Mouse (Mus musculus) liver (tissue): ENCODE measurements around the gene Prpf8.

Experiments
- DNase-seq: peaks from one replicate; pipeline ENCODE4 v3.0.0-alpha.2; 2020; ENCODE audit warnings: mixed read lengths

The Prpf8 gene

DNA sequence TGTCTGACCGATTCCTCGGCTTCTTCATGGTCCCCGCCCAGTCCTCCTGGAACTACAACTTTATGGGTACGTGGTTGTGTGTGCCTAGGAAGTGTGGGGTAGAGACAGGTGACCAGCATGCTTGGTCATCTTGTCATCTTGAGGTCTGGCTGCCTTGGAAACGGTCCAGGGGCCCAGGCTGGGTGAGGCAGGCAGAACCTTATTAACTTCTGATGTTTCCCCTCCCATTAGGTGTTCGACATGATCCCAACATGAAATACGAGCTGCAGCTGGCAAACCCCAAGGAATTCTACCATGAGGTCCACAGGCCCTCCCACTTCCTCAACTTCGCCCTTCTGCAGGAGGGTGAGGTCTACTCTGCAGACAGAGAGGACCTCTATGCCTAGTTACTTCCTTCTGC is 22.3 kb downstream of the Prpf8 start:
- DNase-seq: no peak

DNA sequence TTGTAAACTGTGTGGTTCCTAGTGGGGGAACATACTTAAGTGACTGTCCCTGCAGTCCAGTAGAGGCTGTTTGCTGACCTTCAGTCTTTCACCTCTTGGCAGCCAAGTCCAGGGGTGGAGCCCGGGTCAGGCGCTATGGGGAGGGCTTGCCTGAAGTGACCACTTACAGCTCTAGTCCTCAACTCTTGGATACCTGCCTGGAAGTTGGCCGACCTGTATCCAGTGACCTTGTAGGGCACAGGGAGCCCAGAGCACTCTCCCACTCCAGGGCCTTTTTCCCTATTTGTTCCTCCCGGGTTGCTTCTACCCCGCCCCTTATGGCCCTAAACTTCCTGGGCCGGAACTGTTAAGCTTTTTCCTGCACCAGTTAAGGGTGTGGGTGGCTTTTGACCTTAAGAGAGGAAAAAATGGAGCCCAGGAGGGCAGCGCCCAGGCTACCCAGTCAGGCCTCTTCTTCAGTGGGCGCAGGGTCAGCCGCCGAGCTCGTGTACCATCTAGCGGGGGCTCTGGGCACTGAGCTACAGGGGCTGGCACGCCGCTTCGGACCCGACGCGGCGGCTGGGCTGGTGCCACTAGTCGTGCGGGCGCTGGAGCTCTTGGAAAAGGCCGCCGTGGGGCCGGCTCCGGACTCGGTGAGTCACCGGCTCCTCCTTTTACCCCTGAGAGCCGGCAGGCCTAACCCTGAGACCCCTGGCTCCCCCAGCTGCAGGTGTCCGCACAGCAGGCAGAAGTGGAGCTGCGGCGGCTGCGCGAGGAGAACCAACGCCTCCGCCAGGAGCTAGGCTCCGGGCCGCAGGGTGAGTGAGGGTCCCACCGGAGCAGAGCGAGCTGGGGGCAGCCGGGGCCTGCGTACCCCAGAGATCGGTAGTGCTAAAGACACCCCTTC is 23.4 kb downstream of the Prpf8 start, which contains the start of gene Rilp:
Gene Rilp, plus strand, starts transcription at position 354 of the 886 bp plus-strand sequence.
- peak; percentile 58 for DNase-seq

DNA sequence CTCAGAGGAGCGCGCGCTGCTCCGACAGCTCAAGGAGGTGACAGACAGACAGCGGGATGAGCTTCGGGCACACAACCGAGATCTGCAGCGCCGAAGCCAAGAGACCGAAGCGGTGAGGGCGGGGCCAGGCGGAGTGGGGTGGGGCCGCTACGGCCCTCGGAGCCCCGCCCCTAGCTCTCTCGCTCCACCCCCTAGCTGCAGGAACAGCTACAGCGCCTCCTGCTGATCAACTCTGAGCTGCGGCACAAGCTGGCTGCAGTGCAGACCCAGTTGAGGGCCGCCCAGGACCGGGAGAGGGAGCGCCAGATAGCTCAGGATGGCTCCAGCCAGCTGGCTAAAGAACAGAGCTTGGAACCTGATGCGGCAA is 24.0 kb downstream of the Prpf8 start:
- peak; percentile 94 for DNase-seq

DNA sequence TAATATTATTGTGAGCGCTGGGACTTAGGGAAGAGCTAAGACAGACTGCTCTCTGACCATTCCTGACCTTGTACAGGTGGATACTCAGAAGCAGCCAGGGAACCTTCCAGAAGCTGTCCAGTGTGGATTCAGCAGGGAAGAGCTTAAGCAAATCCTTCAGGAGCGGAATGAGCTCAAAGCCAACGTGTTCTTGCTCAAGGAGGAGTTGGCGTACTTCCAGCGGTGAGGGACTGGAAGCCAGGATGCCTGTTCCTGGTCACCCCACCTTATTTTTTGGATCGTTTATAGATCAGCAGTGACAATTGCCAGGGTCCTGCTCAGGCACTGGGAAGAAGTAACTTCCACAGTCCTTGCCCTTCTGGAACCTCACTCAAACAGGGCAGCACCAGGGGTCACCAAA is 24.6 kb downstream of the Prpf8 start:
- DNase-seq: no peak

DNA sequence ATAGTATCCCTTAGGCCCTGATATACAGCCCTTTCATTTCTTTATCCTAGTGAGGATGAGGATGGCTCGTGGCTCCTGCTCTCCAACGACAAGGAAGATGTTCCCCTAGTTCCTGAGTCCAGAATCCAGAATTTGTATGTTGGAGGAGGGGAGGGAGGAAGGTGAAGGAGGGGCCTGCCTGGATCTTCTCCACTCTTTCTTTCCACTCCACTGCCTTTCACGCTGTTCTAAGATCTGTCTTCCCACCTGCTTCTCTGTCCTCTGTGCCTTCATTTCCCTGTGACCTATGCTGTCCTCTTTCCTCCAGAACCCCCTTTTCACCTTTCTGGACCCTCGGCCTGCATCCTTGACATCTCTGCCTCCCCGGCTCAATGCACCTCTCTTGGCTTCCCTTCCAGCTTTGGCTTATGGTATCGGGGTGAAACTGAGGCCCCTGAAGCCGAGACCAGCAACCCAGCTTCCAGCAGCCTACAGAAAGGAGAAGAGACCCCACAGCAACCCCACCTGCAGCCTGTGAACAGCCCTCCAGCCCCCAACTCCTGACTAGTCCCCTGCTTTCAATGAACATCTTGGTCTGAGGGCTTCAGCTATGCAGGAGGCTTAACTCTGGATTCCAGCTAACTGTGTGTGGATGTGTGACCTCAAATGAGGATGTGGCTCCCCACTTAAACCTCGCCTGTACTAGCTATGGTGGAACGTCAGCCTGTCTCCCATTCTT is 25.8 kb downstream of the Prpf8 start:
- no peak for DNase-seq

DNA sequence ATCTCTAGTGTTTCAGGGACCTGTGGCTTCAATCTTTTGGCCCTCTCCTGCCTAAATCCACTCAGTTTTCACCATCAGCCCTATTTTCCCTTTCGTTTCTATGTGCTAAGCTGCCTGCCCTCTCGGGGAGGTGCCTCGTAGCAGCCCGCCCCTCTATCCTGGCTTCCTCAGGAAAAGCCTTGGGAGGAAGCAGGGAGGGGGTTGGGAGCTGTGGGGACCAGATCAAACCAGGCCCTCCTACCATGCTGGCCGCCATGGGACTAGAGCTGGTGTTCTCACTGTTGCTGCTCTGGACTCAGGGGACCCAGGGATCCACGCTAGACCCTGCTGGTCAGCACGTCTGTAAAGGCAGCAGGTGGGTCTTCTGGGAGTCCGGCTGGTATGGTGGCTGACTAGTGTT is 26.7 kb downstream of the Prpf8 start, which contains the start of gene Scarf1:
Gene Scarf1, plus strand, starts transcription at position 205 of the 400 bp plus-strand sequence.
- DNase-seq: peak; percentile 43

DNA sequence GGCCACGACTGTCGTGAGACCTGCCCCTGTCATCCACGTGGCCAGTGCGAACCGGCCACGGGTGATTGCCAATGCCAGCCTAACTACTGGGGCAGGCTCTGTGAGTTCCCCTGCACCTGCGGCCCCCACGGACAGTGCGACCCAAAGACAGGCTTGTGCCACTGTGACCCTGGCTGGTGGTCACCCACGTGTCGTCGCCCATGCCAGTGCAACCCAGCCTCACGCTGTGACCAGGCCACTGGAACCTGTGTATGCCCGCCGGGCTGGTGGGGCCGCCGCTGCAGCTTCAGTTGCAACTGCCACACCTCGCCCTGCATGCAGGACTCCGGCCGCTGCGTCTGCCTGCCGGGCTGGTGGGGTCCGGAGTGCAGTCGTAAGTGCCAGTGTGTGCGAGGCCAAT is 28.6 kb downstream of the Prpf8 start:
- DNase-seq: no peak

DNA sequence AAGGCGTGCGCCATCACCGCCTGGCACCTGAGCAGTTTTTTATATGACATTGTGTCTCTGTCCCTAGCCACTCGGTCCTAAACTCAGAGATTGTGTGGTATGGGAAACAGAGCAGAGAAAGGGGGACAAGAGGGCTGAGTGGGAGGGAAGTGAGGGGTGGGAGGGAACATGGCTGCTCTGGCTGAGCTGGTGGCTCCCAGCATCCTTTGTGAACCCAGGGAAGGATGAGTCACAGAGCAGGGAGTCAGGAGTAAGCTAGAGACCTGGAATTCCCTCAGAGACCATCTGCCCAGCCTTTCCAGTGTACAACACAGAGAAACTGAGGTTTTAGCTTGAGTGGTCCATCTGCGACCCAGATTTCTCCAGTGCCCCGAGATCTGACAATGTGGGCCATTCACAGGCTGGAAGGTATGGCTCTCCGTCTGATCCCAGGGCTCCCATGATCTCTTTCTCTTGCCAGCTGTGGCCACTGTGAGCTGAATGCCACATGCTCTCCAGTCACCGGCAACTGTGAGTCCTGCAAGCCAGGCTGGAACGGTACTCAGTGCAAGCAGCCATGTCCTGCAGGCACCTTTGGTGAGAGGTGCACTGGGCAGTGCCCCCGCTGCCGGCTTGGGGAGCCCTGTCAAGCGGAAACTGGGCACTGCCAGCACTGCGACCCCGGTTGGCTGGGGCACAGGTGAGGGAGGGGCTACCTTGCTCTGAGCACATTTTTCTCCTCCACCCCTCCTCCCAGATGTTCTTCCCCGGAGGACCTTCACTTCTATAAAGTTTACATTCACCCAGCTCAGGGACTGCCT is 33.4 kb downstream of the Prpf8 start:
- DNase-seq: no peak

DNA sequence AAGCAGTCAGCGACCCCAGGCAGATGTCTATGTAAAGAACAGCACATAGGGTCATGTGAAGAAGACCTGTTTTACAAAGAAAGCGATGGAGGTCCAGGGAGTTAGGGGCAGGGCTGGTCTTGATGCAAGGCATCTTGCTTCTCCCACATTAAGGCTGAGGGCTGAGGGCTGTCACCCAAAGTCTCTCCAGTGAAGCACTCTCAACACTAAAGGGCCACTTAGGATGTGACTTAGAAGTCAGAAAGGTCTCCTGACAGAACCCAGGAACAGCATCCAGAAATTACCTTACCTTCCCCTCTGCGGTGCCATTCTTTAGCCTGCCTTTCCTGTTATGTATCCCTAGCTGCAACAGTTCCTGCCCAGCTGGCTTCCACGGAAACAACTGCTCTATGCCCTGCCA is 35.0 kb downstream of the Prpf8 start:
- DNase-seq: no peak

DNA sequence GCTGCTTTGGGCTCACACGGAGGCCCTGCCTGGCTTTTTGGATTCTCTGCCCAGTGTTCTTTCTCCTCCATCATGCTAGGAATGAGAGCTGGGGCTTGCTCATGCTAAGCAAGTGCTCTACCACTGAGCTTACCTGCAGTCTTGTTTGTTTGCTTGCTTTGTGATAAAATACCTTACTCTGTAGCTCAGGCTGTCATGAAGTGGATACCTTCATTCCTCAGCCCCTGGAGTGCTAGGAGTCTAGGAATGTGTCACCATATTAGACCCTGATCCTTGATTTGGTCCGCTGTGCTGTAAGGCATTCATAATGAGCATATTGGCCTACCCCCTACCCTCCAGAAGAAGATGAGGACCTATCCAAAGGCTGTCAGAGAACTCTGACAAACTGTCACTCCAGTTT is 36.2 kb downstream of the Prpf8 start:
- no peak for DNase-seq

DNA sequence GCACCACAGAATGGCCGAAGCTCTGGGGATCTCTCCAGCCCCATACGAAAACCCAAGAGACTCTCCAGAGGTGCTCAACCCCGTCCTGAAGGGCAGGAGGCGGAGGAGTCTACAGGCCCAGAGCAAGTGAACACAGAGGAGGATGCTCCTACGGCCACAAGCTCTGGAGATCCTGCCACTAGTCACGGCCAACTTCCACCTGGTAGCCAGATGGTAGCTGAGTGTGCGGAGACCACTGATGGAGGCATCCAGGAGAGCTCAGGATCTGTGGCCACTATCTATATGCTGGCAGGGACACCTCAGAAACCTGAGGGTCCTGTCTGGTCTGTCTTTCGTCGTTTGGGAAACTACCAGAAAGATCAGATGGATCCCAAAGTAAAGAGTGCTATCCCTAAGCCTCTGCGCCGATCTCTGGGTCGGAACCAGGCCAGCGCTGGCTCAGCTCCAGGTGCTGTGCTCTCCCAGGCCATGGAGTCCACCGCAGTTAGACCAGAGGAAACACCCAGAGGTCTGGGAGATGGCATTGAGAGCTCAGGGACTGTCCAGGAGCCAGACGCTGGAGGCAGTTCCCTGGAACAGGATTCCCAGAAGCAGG is 39.0 kb downstream of the Prpf8 start:
- no peak for DNase-seq

DNA sequence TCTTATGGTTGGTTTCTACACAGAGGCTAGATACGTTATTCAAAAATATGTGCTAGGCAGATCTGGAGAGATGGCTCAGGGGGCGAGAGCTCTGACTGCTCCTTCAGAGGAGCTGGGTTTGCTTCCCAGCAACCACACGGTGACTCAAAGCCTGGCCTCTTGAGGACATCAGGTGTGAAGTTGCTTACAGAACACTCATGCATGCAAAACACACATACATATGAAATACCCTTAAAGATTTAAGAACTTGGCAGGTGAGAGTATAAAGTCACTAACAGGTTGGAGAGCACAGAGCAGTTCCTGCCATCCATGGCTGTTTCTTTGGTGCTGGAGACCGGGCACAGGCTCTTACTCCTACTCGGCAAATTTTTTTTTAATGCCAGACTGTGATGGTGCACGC is 40.3 kb downstream of the Prpf8 start:
- DNase-seq: no peak

DNA sequence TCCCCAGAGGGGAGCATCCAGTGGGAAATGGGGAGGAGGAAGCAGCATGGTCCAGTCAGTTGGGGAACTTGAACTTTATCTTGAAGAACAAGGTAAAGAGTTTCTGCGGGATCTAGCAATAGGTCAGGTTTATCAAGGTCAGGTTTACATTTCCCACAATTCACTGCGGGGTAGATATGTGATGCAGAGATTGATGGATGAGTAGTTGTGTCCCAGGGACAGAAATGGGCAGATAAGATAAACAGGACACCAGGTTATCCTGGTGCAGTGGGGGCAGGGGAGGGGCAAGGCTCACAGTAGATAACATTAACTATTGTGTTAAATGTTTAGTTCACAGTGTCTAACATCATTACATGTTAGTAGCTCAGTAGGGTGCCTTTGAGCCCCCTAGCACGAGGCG is 43.2 kb downstream of the Prpf8 start:
- no peak for DNase-seq

DNA sequence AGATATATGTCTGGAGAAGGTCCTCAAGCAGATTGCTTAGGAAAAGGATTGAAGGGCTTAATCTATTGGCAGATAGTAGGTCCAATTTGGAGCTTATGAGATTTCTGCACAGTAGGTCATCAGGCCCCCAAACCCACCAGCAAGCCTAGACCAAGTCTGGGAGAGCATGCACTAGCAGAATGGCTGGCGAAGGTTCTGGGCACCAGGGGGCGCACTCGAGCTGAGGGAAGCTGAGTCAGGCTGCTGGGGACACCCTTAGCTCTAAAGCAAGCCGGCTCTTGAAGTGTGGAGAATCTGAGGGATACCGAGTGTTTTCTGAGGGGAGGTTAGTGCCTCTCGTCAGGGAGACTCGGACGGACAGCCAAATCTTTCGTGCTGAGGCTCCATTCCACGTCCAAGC is 43.7 kb downstream of the Prpf8 start:
- peak; percentile 97 for DNase-seq

DNA sequence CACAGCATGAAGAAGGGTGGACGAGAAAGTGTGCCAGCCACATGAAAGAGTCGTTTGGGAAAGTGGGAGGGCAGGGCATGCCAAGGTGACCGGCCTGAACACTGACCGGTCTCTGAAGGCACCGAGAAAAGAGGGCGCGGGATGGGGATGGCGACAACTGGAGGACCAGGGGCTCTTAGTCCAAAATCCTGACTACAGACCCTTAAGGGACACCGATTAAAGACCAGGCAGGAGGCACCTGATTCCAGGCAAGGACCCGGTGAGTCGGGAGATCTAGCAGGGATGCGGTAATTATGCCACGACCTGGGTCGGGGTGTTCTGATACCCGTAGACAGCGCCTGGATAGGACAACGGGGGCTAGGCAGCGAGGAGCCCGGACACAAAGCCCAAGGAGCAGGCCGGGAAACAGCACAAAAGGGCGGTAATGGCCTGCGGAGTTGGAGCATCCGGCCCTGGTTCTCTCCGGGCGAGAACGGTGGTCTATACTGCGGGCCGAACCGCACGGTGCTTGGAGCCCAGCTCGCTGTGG is 44.3 kb downstream of the Prpf8 start:
- DNase-seq: peak; percentile 48

DNA sequence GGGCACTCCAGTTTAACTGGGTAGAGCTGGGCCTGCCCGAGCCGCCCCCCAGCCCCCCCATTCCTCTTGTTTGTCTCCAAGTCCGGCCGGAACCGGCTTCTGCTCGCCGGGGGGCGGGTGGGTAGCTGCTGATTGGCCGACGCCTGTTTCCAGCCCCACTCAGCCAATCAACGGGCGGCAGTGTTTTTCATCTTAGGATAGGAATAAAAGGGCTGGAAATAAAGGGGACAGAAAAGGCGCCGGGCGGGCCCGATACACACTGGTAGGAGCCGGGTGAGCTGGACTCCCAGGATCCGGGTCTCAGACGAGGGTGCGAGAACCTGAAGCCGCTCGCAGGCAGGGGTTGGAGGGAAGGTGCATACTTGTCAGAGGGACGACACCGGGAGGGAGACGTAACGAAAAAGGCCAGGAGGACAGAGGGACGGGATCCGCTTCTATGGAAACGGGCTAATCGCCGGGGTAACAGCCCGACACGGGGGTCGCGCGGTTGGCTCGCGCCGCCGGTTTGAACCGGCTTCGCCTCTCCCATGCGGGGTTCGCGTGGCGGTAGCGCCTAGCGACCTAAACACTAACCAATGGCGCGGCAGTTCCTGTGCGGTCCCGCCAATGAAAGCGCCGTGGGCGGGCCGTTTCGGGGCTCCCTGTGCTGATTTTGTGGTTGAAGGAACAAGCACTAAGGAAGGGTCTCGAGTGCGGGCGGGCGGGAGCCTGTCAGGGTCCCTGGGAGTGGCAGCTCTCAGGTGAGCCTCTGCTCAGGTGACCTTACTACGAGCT is 45.0 kb downstream of the Prpf8 start, which contains the start of gene Slc43a2:
Gene Slc43a2, plus strand, starts transcription at position 226 of the 774 bp plus-strand sequence.
- DNase-seq: peak; percentile 95

DNA sequence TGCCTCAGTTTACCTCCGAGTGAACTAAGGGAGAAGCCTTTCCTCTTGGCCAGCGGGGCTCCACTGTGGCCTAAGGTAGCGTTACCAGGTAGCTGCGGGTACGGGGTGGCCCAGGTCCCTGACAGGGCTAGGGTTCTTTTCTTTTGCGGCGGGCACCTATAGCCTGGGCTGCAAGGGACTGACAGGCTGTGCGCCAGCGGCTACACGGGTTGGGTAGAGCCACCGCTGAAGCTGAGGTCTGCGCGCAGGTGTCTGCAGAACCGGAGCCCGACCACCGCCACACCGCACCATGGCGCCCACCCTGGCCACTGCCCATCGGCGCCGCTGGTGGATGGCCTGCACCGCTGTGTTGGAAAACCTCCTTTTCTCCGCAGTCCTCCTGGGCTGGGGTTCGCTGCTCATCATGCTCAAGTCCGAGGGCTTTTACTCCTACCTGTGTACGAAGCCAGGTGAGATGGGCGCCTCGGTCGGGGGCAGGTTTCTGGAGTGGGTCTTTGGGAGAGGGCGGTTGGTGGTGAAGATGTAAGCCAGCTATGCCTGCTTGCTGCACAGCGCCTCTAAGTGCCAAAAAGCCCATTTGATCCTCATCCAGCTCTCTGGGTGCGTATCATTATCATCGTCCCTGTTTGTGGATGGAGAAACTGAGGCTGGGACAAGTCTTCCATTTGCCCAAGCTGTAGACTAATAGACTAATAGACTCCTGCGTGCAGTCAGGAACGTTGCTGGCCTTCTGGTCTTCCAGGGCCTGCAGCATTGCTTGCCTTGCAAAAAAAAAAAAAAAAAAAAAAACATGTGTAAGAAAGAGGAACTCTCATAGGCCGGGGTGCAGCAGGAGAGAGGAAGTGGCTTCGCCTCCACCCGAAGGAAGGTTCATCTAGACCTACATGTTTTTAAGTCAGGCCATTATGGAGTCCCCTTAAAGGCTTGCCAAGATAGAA is 46.0 kb downstream of the Prpf8 start:
- DNase-seq: peak; percentile 44

DNA sequence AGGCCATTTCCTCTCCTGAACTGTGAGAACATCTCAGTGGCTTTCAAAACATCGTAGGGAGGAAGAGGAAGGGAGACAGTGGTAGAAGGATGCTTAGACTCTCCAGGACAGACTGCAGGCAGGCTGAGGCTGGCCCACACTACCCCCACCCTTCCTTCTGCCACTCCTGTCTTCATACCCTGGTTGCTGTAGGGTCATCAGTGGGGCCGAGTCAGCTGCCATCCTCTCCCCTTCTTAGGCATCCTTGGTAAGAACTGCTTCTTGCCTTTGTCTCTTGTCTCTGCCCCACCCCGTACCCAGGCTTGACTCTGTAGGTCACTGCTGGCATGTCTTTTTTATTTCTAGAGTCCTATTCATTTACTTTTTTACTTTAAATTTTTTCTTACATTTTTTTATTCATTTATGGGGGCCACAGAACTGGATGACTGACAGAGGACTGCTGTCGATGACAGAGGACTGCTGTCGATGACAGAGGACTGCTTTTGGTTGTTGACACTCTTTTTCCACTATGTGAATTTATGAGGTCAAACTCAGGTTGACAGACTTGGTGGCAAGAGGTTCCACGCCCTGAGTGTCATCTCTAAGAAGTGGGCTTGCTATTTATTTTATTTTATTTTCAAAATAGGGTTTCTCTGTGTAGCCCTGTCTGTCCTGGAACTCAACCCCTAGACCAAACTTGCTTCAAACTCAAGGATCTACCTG is 46.8 kb downstream of the Prpf8 start:
- no peak for DNase-seq

DNA sequence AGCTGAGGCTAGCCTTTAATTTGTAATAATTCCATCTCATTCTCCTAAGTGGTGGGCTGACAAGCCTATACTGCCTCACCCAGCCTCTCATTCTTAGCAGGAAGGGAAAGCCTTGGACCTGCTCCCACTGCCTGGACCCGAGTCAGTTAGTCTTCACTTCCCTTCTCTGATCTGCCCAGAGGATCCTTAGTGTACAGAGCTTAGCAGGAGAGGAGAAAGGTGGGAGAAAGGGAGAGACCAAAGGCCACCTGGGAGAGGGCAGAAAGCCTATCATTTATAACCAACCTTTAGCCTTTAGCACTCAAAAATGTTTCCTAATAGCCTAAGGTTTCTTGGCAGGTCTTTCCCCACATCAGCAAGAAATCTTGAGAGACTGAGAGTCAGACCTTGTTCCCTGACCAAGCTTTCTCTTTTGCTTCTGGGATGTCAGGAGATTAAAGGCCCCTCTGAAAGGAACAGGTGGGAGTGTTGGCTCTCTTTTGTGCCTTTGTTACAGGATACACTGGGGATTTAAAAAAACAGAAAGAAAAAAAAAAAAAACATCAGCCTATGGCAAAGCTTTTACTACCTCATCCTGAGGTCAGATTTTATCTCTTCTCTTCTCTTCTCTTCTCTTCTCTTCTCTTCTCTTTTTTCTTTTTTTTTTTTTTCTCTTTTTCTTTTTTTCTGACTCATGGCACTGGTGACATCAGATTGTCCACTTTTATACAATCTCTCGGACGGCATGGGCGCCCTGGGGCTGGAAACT is 47.8 kb downstream of the Prpf8 start:
- no peak for DNase-seq
